Mouse (Mus musculus) lung, embryonic 14.5 days (tissue): Measurements from ENCODE around the gene Ndufv3. TPM values are rescaled to one million over a fixed set of nuclear protein-coding genes. Genes with fewer than 3 reads are reported as not detected.
A peak's percentile ranks its signal among the peaks of the same experiment; 100 is the strongest.
"Not testable (repeated sequence)": the region's sequence is repeated elsewhere in the genome, so short reads cannot be mapped to it uniquely, and the experiment has no call there.

Source experiments
- ATAC-seq: fragments of 200-750 bp; cut with Nextera tagmentation; 2 replicates; pipeline ENCODE4 v1.8.0; 2017; ENCODE audit warnings: mild to moderate bottlenecking, moderate TSS enrichment, moderate library complexity; ENCODE audit not compliant: insufficient read depth
- DNase-seq: peaks from one replicate; pipeline ENCODE4 v3.0.0-alpha.2; 2015
- H3K27ac ChIP-seq: fragments of 300-500 bp; sonication (generic); 2 replicates; pipeline ENCODE4 v1.5.1; 2014; ENCODE audit warnings: low read depth, mild to moderate bottlenecking, moderate library complexity
- H3K27me3 ChIP-seq: fragments of 300-500 bp; sonication (generic); 2 replicates; pipeline ENCODE4 v1.6.1; 2014; ENCODE audit warnings: low read length, control low read depth; ENCODE audit not compliant: insufficient read depth
- H3K36me3 ChIP-seq: fragments of 300-500 bp; sonication (generic); 2 replicates; pipeline ENCODE4 v1.6.1; 2014; ENCODE audit warnings: control low read depth; ENCODE audit not compliant: insufficient read depth
- H3K4me1 ChIP-seq: fragments of 300-500 bp; sonication (generic); 2 replicates; pipeline ENCODE4 v1.6.1; 2014; ENCODE audit warnings: antibody characterized with exemption, control low read depth; ENCODE audit not compliant: insufficient read depth
- H3K4me2 ChIP-seq: fragments of 300-500 bp; sonication (generic); 2 replicates; pipeline ENCODE4 v1.6.1; 2014; ENCODE audit warnings: mild to moderate bottlenecking
- H3K4me3 ChIP-seq: fragments of 300-500 bp; sonication (generic); 2 replicates; pipeline ENCODE4 v1.5.1; 2014; ENCODE audit warnings: low read depth, low read length
- H3K9ac ChIP-seq: fragments of 300-500 bp; sonication (generic); 2 replicates; pipeline ENCODE4 v1.6.1; 2014
- H3K9me3 ChIP-seq: fragments of 300-500 bp; sonication (generic); 2 replicates; pipeline ENCODE4 v1.6.1; 2016; ENCODE audit warnings: low read depth, low read length, control low read depth
- CTCF ChIP-seq: IDR thresholded peaks from 2 replicates; pipeline ENCODE4 v1.5.1; 2016; ENCODE audit warnings: antibody characterized with exemption, low read depth
- WGBS: fragments of 180-500 bp; shearing (Covaris S2); extraction: QIAGEN DNeasy Blood & Tissue Kit; methylation state at CpG from one replicate; pipeline ENCODE4 v1.1.7; 2014; 5-methylcytosine and 5-hydroxymethylcytosine counted together
- polyA plus RNA-seq: library from polyadenylated mRNA; unstranded; fragments of >200 nt; fragmentation: Nextera tagmentation; extraction: Ambion mirVana; gene quantifications from 2 replicates; pipeline ENCODE4 v1.2.1, GENCODE M21; 2014

The Ndufv3 gene
- polyA plus RNA-seq, 1 experiment from 2014 or later, result 238 TPM

- Histone ChIP-seq H3K4me3 (no peak overlapping the region), H3K36me3 (no peaks in the 10 kb centered on the region), H3K9me3 (no peaks in the 10 kb centered on the region), H3K27me3 (no peaks in the 10 kb centered on the region), H3K9ac (no peak overlapping the region), H3K4me1 (no peaks in the 10 kb centered on the region; the same call in 1 of the 2 replicates), H3K27ac (no peak overlapping the region), H3K4me2 (no peak overlapping the region)
- 34% methylated on average over 6 of the region's 6 CpGs for WGBS
- TF ChIP-seq CTCF, result no peak
- peak; percentile 39 for DNase-seq
- no peak for ATAC-seq
Measured at GRCm38 (mm10) chr17:31541460-31541831, 21.5 kb downstream of the Ndufv3 start.

- no peak overlapping the region for H3K27ac ChIP-seq
- ATAC-seq, result no peak
- H3K4me2 ChIP-seq, result no peak overlapping the region
- H3K4me3 ChIP-seq, result no peak overlapping the region
- DNase-seq, result peak; percentile 51
- H3K27me3 ChIP-seq, result no peaks in the 10 kb centered on the region
- no peaks in the 10 kb centered on the region for H3K9me3 ChIP-seq
- 12% methylated on average over 6 of the region's 6 CpGs for WGBS
- no peaks in the 10 kb centered on the region for H3K36me3 ChIP-seq
- no peaks in the 10 kb centered on the region; the same call in 1 of the 2 replicates for H3K4me1 ChIP-seq
- no peak for TF ChIP-seq CTCF
- no peak overlapping the region for H3K9ac ChIP-seq
Measured at GRCm38 (mm10) chr17:31543574-31543973, 23.7 kb downstream of the Ndufv3 start.

GRCm38 (mm10) chr17:31546444-31547196 lies 26.7 kb downstream of the Ndufv3 start:
- Histone ChIP-seq H3K9me3 (no peaks in the 10 kb centered on the region), H3K4me3 (no peak overlapping the region), H3K27ac (no peak overlapping the region), H3K36me3 (no peaks in the 10 kb centered on the region), H3K9ac (no peak overlapping the region), H3K4me2 (no peak overlapping the region), H3K4me1 (no peaks in the 10 kb centered on the region; the same call in 1 of the 2 replicates), H3K27me3 (no peaks in the 10 kb centered on the region)
- WGBS, result 84% methylated on average over 9 of the region's 9 CpGs
- no peak for TF ChIP-seq CTCF
- ATAC-seq (no peak), DNase-seq (no peak)

GRCm38 (mm10) chr17:31547974-31548373 lies 28.1 kb downstream of the Ndufv3 start:
- TF ChIP-seq CTCF, result no peak

GRCm38 (mm10) chr17:31549389-31549788 lies 29.5 kb downstream of the Ndufv3 start:
- H3K27ac ChIP-seq, result no peak overlapping the region
- ATAC-seq (no peak), DNase-seq (no peak)
- no peak overlapping the region for H3K4me3 ChIP-seq
- no peak overlapping the region for H3K4me2 ChIP-seq
- H3K27me3 ChIP-seq, result no peaks in the 10 kb centered on the region
- H3K9ac ChIP-seq, result no peak overlapping the region
- no peaks in the 10 kb centered on the region for H3K4me1 ChIP-seq
- no peak for TF ChIP-seq CTCF
- WGBS, result 35% methylated on average over 8 of the region's 8 CpGs
- H3K9me3 ChIP-seq, result no peaks in the 10 kb centered on the region
- H3K36me3 ChIP-seq, result no peaks in the 10 kb centered on the region

More at GRCm38 (mm10) chr17:31547974-31548373, 28.1 kb downstream of the Ndufv3 start:
- H3K4me1 ChIP-seq, result no peaks in the 10 kb centered on the region
- ATAC-seq, result no peak
- H3K9me3 ChIP-seq, result no peaks in the 10 kb centered on the region
- no peak overlapping the region for H3K4me3 ChIP-seq
- WGBS, result 57% methylated on average over 3 of the region's 3 CpGs
- no peaks in the 10 kb centered on the region for H3K36me3 ChIP-seq
- no peaks in the 10 kb centered on the region for H3K27me3 ChIP-seq
- H3K27ac ChIP-seq, result no peak overlapping the region
- H3K4me2 ChIP-seq, result no peak overlapping the region
- no peak for DNase-seq
- no peak overlapping the region for H3K9ac ChIP-seq

GRCm38 (mm10) chr17:31552601-31553000 lies 32.7 kb downstream of the Ndufv3 start:
- not testable (repeated sequence) for H3K4me3 ChIP-seq, H3K9me3 ChIP-seq, DNase-seq, ATAC-seq, H3K27me3 ChIP-seq, H3K36me3 ChIP-seq, H3K4me2 ChIP-seq, H3K9ac ChIP-seq, H3K4me1 ChIP-seq, H3K27ac ChIP-seq
- WGBS, result 93% methylated on average over 23 of the region's 23 CpGs

GRCm38 (mm10) chr17:31556253-31556652 lies 36.3 kb downstream of the Ndufv3 start:
- 59% methylated on average over 4 of the region's 4 CpGs for WGBS
- DNase-seq, result no peak
- Histone ChIP-seq H3K4me3 (no peak overlapping the region), H3K27ac (no peak overlapping the region), H3K4me2 (no peak overlapping the region), H3K9ac (no peak overlapping the region), H3K36me3 (no peaks in the 10 kb centered on the region), H3K4me1 (peaks cover 12% of the 10 kb centered on the region), H3K9me3 (no peaks in the 10 kb centered on the region), H3K27me3 (no peaks in the 10 kb centered on the region)
- TF ChIP-seq CTCF, result no peak
- no peak for ATAC-seq
